8 mouse cellular contexts compared by ENCODE assay signal in the genomic region with DNA sequence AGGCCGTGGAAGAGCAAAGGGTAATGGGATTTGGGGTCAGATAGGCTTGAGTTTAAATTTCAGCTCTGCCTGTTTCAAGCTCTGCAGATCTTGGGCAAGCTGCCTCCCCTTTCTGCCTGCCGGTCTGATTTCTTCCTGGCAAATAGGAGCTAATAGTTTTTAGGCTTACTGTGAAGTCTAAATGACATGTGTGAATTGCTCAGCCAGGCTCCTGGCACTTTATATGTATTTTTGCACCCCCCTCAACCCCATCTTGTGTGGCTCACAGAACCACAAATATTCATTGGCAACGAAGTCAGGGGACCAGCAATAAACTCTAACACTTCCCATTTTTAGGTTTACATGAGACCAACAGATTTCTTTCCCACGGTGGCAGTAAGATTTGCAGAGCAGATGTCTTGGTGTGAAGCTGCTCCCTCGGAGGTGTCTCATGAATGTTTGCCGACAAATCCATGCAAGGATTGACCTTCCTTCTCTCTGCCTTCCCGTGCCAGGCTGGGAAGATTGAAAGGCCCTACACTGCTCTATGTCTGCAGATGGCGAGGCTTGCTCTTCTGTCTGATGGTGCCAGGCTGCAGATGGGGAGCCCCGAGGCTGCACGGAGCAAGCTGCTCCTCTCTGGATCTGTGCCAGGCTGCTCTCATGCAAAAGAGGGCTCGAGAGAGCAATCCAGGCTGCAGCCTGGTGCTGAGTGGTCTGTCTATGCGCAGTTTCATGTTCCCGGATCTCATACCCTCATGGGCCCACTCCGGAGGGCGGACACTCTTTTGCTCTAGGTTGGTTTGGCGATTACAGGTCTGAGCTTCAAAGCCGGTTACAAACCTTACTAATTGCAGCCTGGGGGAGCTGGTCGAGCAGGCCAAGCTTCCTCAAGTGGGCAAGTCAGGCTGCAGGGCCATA. TPM values are rescaled to one million over a fixed set of nuclear protein-coding genes. Genes with fewer than 3 reads are reported as not detected.
DNase-seq lines count a peak whose midpoint lies in the region; ATAC-seq lines count a peak whose summit lies in the region.

No protein-coding gene starts in this region.

- intact Hi-C loops in left cerebral cortex, postnatal 25 days (cut with DNase I): no loop called here

- DNase-seq in embryo, embryonic 9.5 days (ENCODE audit: extremely low spot score): peak; percentile 19
- DNase-seq in embryo, embryonic 10 days (ENCODE audit: low spot score): no peak
- DNase-seq in adrenal gland, postnatal 25 days: peak; percentile 46
- DNase-seq in forebrain, embryonic 11.5 days (ENCODE audit: low spot score): peak; percentile 67
- DNase-seq in intestine, embryonic 14.5 days (ENCODE audit: low spot score): peak; percentile 73
- peak; percentile 54 to 65 for DNase-seq in left cerebral cortex, postnatal 25 days (ENCODE audit: low spot score in 2 of 2)
- DNase-seq in midbrain, embryonic 14.5 days: peak; percentile 91
- DNase-seq in thymus, postnatal 4 days: peak; percentile 44

- no peaks in the 10 kb centered on the region for H3K9me3 ChIP-seq in forebrain, embryonic 11.5 days (ENCODE audit: control insufficient read depth, low read length)
- H3K9me3 ChIP-seq in intestine, embryonic 14.5 days (ENCODE audit: control insufficient read depth, low read length): no peaks in the 10 kb centered on the region
- no peaks in the 10 kb centered on the region for H3K9me3 ChIP-seq in midbrain, embryonic 14.5 days (ENCODE audit: control insufficient read depth, low read length)

- H3K36me3 ChIP-seq in forebrain, embryonic 11.5 days (ENCODE audit: control insufficient read depth, insufficient read depth, low read length): no peaks in the 10 kb centered on the region
- H3K36me3 ChIP-seq in intestine, embryonic 14.5 days (ENCODE audit: control insufficient read depth, insufficient read depth, low read length): no peaks in the 10 kb centered on the region
- H3K36me3 ChIP-seq in midbrain, embryonic 14.5 days (ENCODE audit: control insufficient read depth, insufficient read depth, low read length): no peaks in the 10 kb centered on the region

- ATAC-seq in forebrain, embryonic 11.5 days (replicated peaks; ENCODE audit: low FRiP score): peak; percentile 74
- ATAC-seq in intestine, embryonic 14.5 days (replicated peaks; ENCODE audit: low FRiP score, low TSS enrichment, low read depth): peak; percentile 77
- peak; percentile 92 for ATAC-seq in midbrain, embryonic 14.5 days (ENCODE audit: low FRiP score, low TSS enrichment)

- WGBS in forebrain, embryonic 11.5 days: 30% methylated on average over 18 of the region's 18 CpGs
- WGBS in intestine, embryonic 14.5 days: 23% methylated on average over 18 of the region's 18 CpGs
- 13% methylated on average over 18 of the region's 18 CpGs for WGBS in midbrain, embryonic 14.5 days

- peak overlapping the region; percentile 84 for H3K27ac ChIP-seq in forebrain, embryonic 11.5 days (ENCODE audit: low read depth, low read length)
- no peak overlapping the region for H3K27ac ChIP-seq in intestine, embryonic 14.5 days (ENCODE audit: low read depth)
- peak overlapping the region; percentile 82 for H3K27ac ChIP-seq in midbrain, embryonic 14.5 days (replicated peaks; ENCODE audit: low read depth, low read length)

- peak overlapping the region; percentile 55 for H3K4me3 ChIP-seq in forebrain, embryonic 11.5 days (ENCODE audit: low read depth, low read length)
- H3K4me3 ChIP-seq in intestine, embryonic 14.5 days (ENCODE audit: low read depth, low read length): peak overlapping the region; percentile 40; the same call in 1 of the 2 replicates
- H3K4me3 ChIP-seq in midbrain, embryonic 14.5 days (replicated peaks; ENCODE audit: low read depth, low read length): peak overlapping the region; percentile 47

- peaks cover 25% of the 10 kb centered on the region for H3K4me1 ChIP-seq in forebrain, embryonic 11.5 days (replicated peaks; ENCODE audit: control insufficient read depth, insufficient read depth, low read length)
- peaks cover 6% of the 10 kb centered on the region; the same call in 1 of the 2 replicates for H3K4me1 ChIP-seq in intestine, embryonic 14.5 days (replicated peaks; ENCODE audit: control insufficient read depth, insufficient read depth, low read length)
- H3K4me1 ChIP-seq in midbrain, embryonic 14.5 days (ENCODE audit: control insufficient read depth, insufficient read depth, low read length): peaks cover 30% of the 10 kb centered on the region

- peak overlapping the region; percentile 88 for H3K4me2 ChIP-seq in forebrain, embryonic 11.5 days (ENCODE audit: low read depth, low read length, severe bottlenecking)
- H3K4me2 ChIP-seq in intestine, embryonic 14.5 days (ENCODE audit: low read length): peak overlapping the region; percentile 69
- H3K4me2 ChIP-seq in midbrain, embryonic 14.5 days (ENCODE audit: low read length): peak overlapping the region; percentile 97

- no peaks in the 10 kb centered on the region; the same call in 1 of the 2 replicates for H3K27me3 ChIP-seq in forebrain, embryonic 11.5 days (ENCODE audit: control insufficient read depth, insufficient read depth, low read length)
- H3K27me3 ChIP-seq in intestine, embryonic 14.5 days (replicated peaks; ENCODE audit: control insufficient read depth, insufficient read depth, low read length): peaks cover 24% of the 10 kb centered on the region
- H3K27me3 ChIP-seq in midbrain, embryonic 14.5 days (ENCODE audit: control insufficient read depth, insufficient read depth, low read length): no peaks in the 10 kb centered on the region

- peak overlapping the region; percentile 82 for H3K9ac ChIP-seq in forebrain, embryonic 11.5 days (ENCODE audit: low read length)
- peak overlapping the region; percentile 42; the same call in 1 of the 2 replicates for H3K9ac ChIP-seq in intestine, embryonic 14.5 days (ENCODE audit: low read length)
- H3K9ac ChIP-seq in midbrain, embryonic 14.5 days (replicated peaks; ENCODE audit: low read length): peak overlapping the region; percentile 66

RNA-seq across cellular contexts. Expression of a gene that starts 23.0 kb away (rescaled TPM):
- 31.5 TPM in 2 replicates for total RNA-seq in adrenal gland, postnatal 25 days (2021)
- polyA plus RNA-seq in forebrain, embryonic 11.5 days (2014; fragmentation: Nextera tagmentation; extraction: Ambion mirVana): 33.6 and 39.7 TPM in 2 replicates
- 35.0 and 35.7 TPM in 2 replicates for polyA plus RNA-seq in intestine, embryonic 14.5 days (2014; fragmentation: Nextera tagmentation; extraction: Ambion mirVana)
- total RNA-seq in left cerebral cortex, postnatal 25 days (2021): 10 to 100 TPM; 24.1 to 27.4 TPM
- 49.1 and 63.3 TPM in 2 replicates for polyA plus RNA-seq in midbrain, embryonic 14.5 days (2014; fragmentation: Nextera tagmentation; extraction: Ambion mirVana)

RNA-seq across cellular contexts. Expression of a gene that starts 57.4 kb away (rescaled TPM):
- 0.64 TPM in 1 of 2 replicates, not detected in the other for total RNA-seq in adrenal gland, postnatal 25 days (2021)
- 1.1 and 1.8 TPM in 2 replicates for polyA plus RNA-seq in forebrain, embryonic 11.5 days (2014; fragmentation: Nextera tagmentation; extraction: Ambion mirVana)
- polyA plus RNA-seq in intestine, embryonic 14.5 days (2014; fragmentation: Nextera tagmentation; extraction: Ambion mirVana): 0.26 and 0.65 TPM in 2 replicates
- under 1 TPM; 0.37 to 0.53 TPM for total RNA-seq in left cerebral cortex, postnatal 25 days (2021)
- 0.78 and 1.6 TPM in 2 replicates for polyA plus RNA-seq in midbrain, embryonic 14.5 days (2014; fragmentation: Nextera tagmentation; extraction: Ambion mirVana)

RNA-seq across cellular contexts. Expression of a gene that starts 57.7 kb away (rescaled TPM):
- 49.0 and 52.2 TPM in 2 replicates for total RNA-seq in adrenal gland, postnatal 25 days (2021)
- 132 and 135 TPM in 2 replicates for polyA plus RNA-seq in forebrain, embryonic 11.5 days (2014; fragmentation: Nextera tagmentation; extraction: Ambion mirVana)
- 75.3 and 85.9 TPM in 2 replicates for polyA plus RNA-seq in intestine, embryonic 14.5 days (2014; fragmentation: Nextera tagmentation; extraction: Ambion mirVana)
- total RNA-seq in left cerebral cortex, postnatal 25 days (2021): 10 to 100 TPM; 19.9 to 20.2 TPM
- 50.9 and 63.5 TPM in 2 replicates for polyA plus RNA-seq in midbrain, embryonic 14.5 days (2014; fragmentation: Nextera tagmentation; extraction: Ambion mirVana)
